Mouse (Mus musculus) kidney, postnatal 0 days (tissue): ENCODE results near the gene Ern1. TPM values are rescaled to one million over a fixed set of nuclear protein-coding genes. Genes with fewer than 3 reads are reported as not detected.

Experiments
- ATAC-seq: fragments of 200-750 bp; cut with Nextera tagmentation; replicated peaks from 2 replicates; pipeline ENCODE4 v1.8.0; 2017; ENCODE audit warnings: low read depth, moderate number of reproducible peaks, moderate TSS enrichment, moderate library complexity; ENCODE audit not compliant: low FRiP score
- DNase-seq: peaks from one replicate; pipeline ENCODE4 v3.0.0-alpha.2; 2016; ENCODE audit warnings: low spot score
- H3K27ac ChIP-seq: fragments of 300-500 bp; sonication (generic); 2 replicates; pipeline ENCODE4 v1.5.1; 2014; ENCODE audit warnings: mild to moderate bottlenecking
- H3K27me3 ChIP-seq: fragments of 300-500 bp; sonication (generic); 2 replicates; pipeline ENCODE4 v1.6.1; 2014; ENCODE audit warnings: low read length, mixed read lengths; ENCODE audit not compliant: insufficient read depth
- H3K36me3 ChIP-seq: fragments of 300-500 bp; sonication (generic); 2 replicates; pipeline ENCODE4 v1.6.1; 2014; ENCODE audit warnings: low read length, mixed read lengths; ENCODE audit not compliant: insufficient read depth
- H3K4me1 ChIP-seq: fragments of 300-500 bp; sonication (generic); replicated peaks from 2 replicates; pipeline ENCODE4 v1.6.1; 2014; ENCODE audit warnings: antibody characterized with exemption, low read length, mixed read lengths; ENCODE audit not compliant: insufficient read depth
- H3K4me2 ChIP-seq: fragments of 300-500 bp; sonication (generic); 2 replicates; pipeline ENCODE4 v1.6.1; 2014; ENCODE audit warnings: mild to moderate bottlenecking, low read length, moderate library complexity, mixed read lengths
- H3K4me3 ChIP-seq: fragments of 300-500 bp; sonication (generic); replicated peaks from 2 replicates; pipeline ENCODE4 v1.5.1; 2014; ENCODE audit warnings: low read depth, low read length
- H3K9ac ChIP-seq: fragments of 300-500 bp; sonication (generic); 2 replicates; pipeline ENCODE4 v1.6.1; 2014; ENCODE audit warnings: low read depth, low read length
- H3K9me3 ChIP-seq: fragments of 300-500 bp; sonication (generic); replicated peaks from 2 replicates; pipeline ENCODE4 v1.6.1; 2016; ENCODE audit warnings: low read length, inconsistent platforms, mixed read lengths
- CTCF ChIP-seq: IDR thresholded peaks from 2 replicates; pipeline ENCODE4 v1.5.1; 2016; ENCODE audit warnings: antibody characterized with exemption, low read depth, mild to moderate bottlenecking, moderate library complexity
- WGBS: fragments of 180-500 bp; shearing (Covaris S2); extraction: QIAGEN DNeasy Blood & Tissue Kit; methylation state at CpG from one replicate; pipeline ENCODE4 v1.1.7; 2014; 5-methylcytosine and 5-hydroxymethylcytosine counted together
- polyA plus RNA-seq: library from polyadenylated mRNA; unstranded; fragments of >200 nt; fragmentation: Nextera tagmentation; extraction: Ambion mirVana; gene quantifications from 2 replicates; pipeline ENCODE4 v1.2.1, GENCODE M21; 2015

Gene Ern1
- polyA plus RNA-seq = 3.3 and 3.5 TPM in 2 replicates

GRCm38 (mm10) chr11:106487733-106488115 lies at the start of gene Ern1:
TSS of gene Ern1 (minus strand) at chr11:106487852.
- peak within 1 kb of the TSS; percentile 93 for H3K27ac ChIP-seq
- no peak; the same call in 1 of the 2 replicates for TF ChIP-seq CTCF
- peak within 1 kb of the TSS; percentile 70 for H3K4me2 ChIP-seq
- ATAC-seq (peak; percentile 97), DNase-seq (peak; percentile 96)
- peak within 1 kb of the TSS; percentile 80 for H3K9ac ChIP-seq
- WGBS = under 1% methylated on average over 28 of the region's 28 CpGs
- H3K9me3 ChIP-seq = no peaks in the 10 kb centered on the region
- H3K27me3 ChIP-seq = no peaks in the 10 kb centered on the region
- H3K36me3 ChIP-seq = no peaks in the 10 kb centered on the region
- 0 out of 2 replicates have a peak, but pooled peaks cover 3% of the 10 kb centered on the region for H3K4me1 ChIP-seq
- peak within 1 kb of the TSS; percentile 71 for H3K4me3 ChIP-seq

DNA sequence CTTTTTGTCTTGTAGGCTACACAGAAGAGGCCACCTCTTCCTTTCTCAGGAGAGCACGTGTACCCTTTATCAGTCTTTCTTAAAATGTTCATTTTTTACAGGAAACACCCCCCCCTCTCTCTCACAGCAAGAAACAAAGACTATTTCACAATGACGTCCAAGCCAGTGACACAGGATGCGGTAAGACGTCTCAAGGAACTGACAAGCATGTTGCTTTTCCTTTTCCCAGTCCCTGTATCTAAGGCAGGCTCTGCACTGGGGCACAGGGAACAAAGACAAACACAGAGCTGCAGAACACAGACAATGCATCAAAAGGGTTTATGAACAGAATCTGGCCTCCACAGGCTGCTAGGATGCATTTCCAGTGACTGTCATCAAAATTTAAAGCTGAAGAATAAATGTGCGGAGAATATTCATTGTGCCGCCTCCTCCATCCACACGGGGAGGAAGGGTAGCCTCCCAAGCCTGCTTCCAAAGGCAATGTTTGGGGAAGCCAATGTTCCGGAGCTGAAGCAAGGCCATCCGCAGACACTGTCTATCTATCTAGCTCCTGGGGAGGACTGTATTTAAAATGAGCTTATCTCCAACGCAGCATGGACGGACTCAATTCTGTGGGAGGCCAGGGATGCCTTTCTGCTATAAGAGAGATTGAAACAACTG lies 48.7 kb upstream of the Ern1 start:
- TF ChIP-seq CTCF = no peak
- DNase-seq (peak; percentile 59), ATAC-seq (no peak)
- Histone ChIP-seq H3K27me3 (no peaks in the 10 kb centered on the region), H3K9ac (no peak overlapping the region), H3K4me1 (peaks cover 4% of the 10 kb centered on the region; the same call in 1 of the 2 replicates), H3K9me3 (no peaks in the 10 kb centered on the region), H3K27ac (peak overlapping the region; percentile 54), H3K4me3 (no peak overlapping the region), H3K36me3 (no peaks in the 10 kb centered on the region), H3K4me2 (no peak overlapping the region)
- 49% methylated on average over 11 of the region's 11 CpGs for WGBS

DNA sequence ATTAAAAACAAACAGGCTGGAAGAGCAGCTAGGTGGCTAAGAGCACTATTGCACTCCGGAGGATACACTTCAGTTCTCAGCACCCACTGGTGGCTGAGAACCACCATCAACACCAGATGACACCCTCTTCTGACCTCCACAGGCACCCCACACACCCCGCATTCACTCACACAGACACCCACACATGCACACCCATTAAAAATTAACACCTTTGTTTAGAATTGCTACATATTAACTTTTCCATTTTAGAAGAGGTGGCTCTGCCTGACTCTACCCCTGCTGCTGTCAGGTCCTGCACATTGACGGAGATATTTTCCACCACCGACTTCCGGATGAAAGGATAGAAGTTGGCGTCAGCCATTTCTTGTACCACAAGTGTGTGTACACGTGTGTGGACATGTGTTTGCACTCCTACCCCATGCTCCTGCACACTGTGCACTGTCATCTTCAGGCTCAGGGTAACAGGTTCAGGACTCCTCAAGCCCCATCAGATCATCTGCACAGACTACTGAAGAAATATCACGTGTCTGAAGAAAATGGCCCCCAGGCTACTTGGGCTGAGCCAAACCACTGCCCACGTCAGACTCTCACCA lies 48.1 kb upstream of the Ern1 start:
- Histone ChIP-seq H3K36me3 (no peaks in the 10 kb centered on the region), H3K4me2 (no peak overlapping the region), H3K4me3 (no peak overlapping the region), H3K27me3 (no peaks in the 10 kb centered on the region), H3K27ac (0 out of 2 replicates have a peak overlapping the region, but pooled peaks have one; percentile 26), H3K9ac (no peak overlapping the region), H3K9me3 (no peaks in the 10 kb centered on the region), H3K4me1 (peaks cover 4% of the 10 kb centered on the region; the same call in 1 of the 2 replicates)
- 79% methylated on average over 9 of the region's 9 CpGs for WGBS
- ATAC-seq (no peak), DNase-seq (no peak)
- TF ChIP-seq CTCF = no peak

GRCm38 (mm10) chr11:106532248-106532790 lies 44.7 kb upstream of the Ern1 start:
- Histone ChIP-seq H3K9ac (no peak overlapping the region), H3K4me3 (no peak overlapping the region), H3K27me3 (no peaks in the 10 kb centered on the region), H3K9me3 (no peaks in the 10 kb centered on the region), H3K4me1 (peaks cover 4% of the 10 kb centered on the region; the same call in 1 of the 2 replicates), H3K36me3 (0 out of 2 replicates have a peak, but pooled peaks cover 5% of the 10 kb centered on the region), H3K27ac (no peak overlapping the region), H3K4me2 (no peak overlapping the region)
- peak; percentile 43; the same call in 1 of the 2 replicates for ATAC-seq
- WGBS = 39% methylated on average over 9 of the region's 9 CpGs
- no peak for TF ChIP-seq CTCF
- DNase-seq = peak; percentile 58

DNA sequence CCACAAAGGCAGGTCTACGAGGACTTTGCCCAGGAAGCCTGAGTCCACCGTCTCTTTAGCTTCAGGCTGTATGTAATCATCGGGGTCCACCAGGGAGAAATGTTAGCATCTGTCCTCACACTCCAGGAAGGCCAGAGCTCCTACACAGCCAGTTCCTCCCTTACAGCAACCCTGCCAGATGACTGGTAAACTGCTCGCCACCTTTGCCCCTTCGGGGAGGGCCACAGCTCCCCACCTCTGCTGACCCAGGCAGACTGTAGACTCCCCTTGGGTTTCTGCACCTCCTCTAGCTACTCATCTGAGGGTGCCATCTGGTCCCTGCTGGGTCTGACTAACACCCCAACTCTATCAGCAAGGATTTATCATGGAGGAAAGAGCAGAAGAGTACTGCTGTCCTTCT lies 42.1 kb upstream of the Ern1 start:
- no peak for ATAC-seq
- Histone ChIP-seq H3K36me3 (0 out of 2 replicates have a peak, but pooled peaks cover 5% of the 10 kb centered on the region), H3K4me1 (no peaks in the 10 kb centered on the region; the same call in 1 of the 2 replicates), H3K27ac (no peak overlapping the region), H3K4me2 (no peak overlapping the region), H3K9ac (0 out of 2 replicates have a peak overlapping the region, but pooled peaks have one; percentile 4), H3K9me3 (no peaks in the 10 kb centered on the region), H3K4me3 (no peak overlapping the region), H3K27me3 (no peaks in the 10 kb centered on the region)
- no peak for DNase-seq
- WGBS = 77% methylated on average over 5 of the region's 5 CpGs
- no peak for TF ChIP-seq CTCF

- DNase-seq (no peak), ATAC-seq (no peak)
- Histone ChIP-seq H3K36me3 (0 out of 2 replicates have a peak, but pooled peaks cover 5% of the 10 kb centered on the region), H3K9me3 (no peaks in the 10 kb centered on the region), H3K4me3 (no peak overlapping the region), H3K27me3 (no peaks in the 10 kb centered on the region), H3K4me2 (no peak overlapping the region), H3K4me1 (no peaks in the 10 kb centered on the region; the same call in 1 of the 2 replicates), H3K9ac (no peak overlapping the region), H3K27ac (no peak overlapping the region)
- 75% methylated on average over 4 of the region's 4 CpGs for WGBS
- no peak for TF ChIP-seq CTCF
Measured at GRCm38 (mm10) chr11:106529113-106529512, 41.5 kb upstream of the Ern1 start.
